Mouse (Mus musculus): ENCODE measurements around the gene Srcin1. TPM values are rescaled to one million over a fixed set of nuclear protein-coding genes. Genes with fewer than 3 reads are reported as not detected.

Gene Srcin1
- polyA plus RNA-seq, 1 experiment from 2014 or later, result 0.55 TPM

- no peaks in the 10 kb centered on the region for H3K9me3 ChIP-seq (replicated peaks; ENCODE audit: control insufficient read depth, low read length)
- no peaks in the 10 kb centered on the region for H3K36me3 ChIP-seq (replicated peaks; ENCODE audit: control insufficient read depth, insufficient read depth, low read depth, low read length)
- H3K4me1 ChIP-seq (ENCODE audit: control insufficient read depth, insufficient read depth, low read length), result peaks cover 9% of the 10 kb centered on the region
- H3K9ac ChIP-seq (replicated peaks; ENCODE audit: low read length), result peak overlapping the region; percentile 47
- WGBS, result 0% methylated on average over 38 of the region's 73 CpGs
- H3K4me2 ChIP-seq (ENCODE audit: low read depth, low read length), result peak overlapping the region; percentile 98
- H3K4me3 ChIP-seq (ENCODE audit: low read depth, low read length), result peak overlapping the region; percentile 53
- no peak overlapping the region for H3K27ac ChIP-seq (replicated peaks; ENCODE audit: low read depth, low read length)
- H3K27me3 ChIP-seq (ENCODE audit: control insufficient read depth, insufficient read depth, low read length), result peaks cover 43% of the 10 kb centered on the region
- DNase-seq (ENCODE audit: low spot score) (peak; percentile 82), ATAC-seq (replicated peaks; ENCODE audit: insufficient number of reproducible peaks, low FRiP score, low TSS enrichment, low read depth) (peak; percentile 55; the same call in 1 of the 2 replicates)
Observed at GRCm38 (mm10) chr11:97546804-97547411, 29.1 kb downstream of the Srcin1 start.

GRCm38 (mm10) chr11:97545808-97546560 is 30.0 kb downstream of the Srcin1 start:
- DNase-seq (ENCODE audit: low spot score), result no peak
- WGBS, result 3% methylated on average over 26 of the region's 26 CpGs
- H3K9me3 ChIP-seq (replicated peaks; ENCODE audit: control insufficient read depth, low read length), result no peaks in the 10 kb centered on the region
- no peaks in the 10 kb centered on the region for H3K36me3 ChIP-seq (replicated peaks; ENCODE audit: control insufficient read depth, insufficient read depth, low read depth, low read length)
- peak overlapping the region; percentile 98 for H3K4me2 ChIP-seq (ENCODE audit: low read depth, low read length)
- no peak overlapping the region for H3K27ac ChIP-seq (replicated peaks; ENCODE audit: low read depth, low read length)
- H3K4me1 ChIP-seq (ENCODE audit: control insufficient read depth, insufficient read depth, low read length), result peaks cover 3% of the 10 kb centered on the region
- H3K27me3 ChIP-seq (ENCODE audit: control insufficient read depth, insufficient read depth, low read length), result peaks cover 34% of the 10 kb centered on the region
- peak overlapping the region; percentile 53 for H3K4me3 ChIP-seq (ENCODE audit: low read depth, low read length)
- no peak for ATAC-seq (replicated peaks; ENCODE audit: insufficient number of reproducible peaks, low FRiP score, low TSS enrichment, low read depth)
- H3K9ac ChIP-seq (replicated peaks; ENCODE audit: low read length), result no peak overlapping the region

GRCm38 (mm10) chr11:97543883-97544282 is 32.1 kb downstream of the Srcin1 start:
- H3K27me3 ChIP-seq (ENCODE audit: control insufficient read depth, insufficient read depth, low read length), result peaks cover 21% of the 10 kb centered on the region
- H3K27ac ChIP-seq (replicated peaks; ENCODE audit: low read depth, low read length), result no peak overlapping the region
- H3K9me3 ChIP-seq (replicated peaks; ENCODE audit: control insufficient read depth, low read length), result no peaks in the 10 kb centered on the region
- H3K9ac ChIP-seq (replicated peaks; ENCODE audit: low read length), result no peak overlapping the region
- H3K4me2 ChIP-seq (ENCODE audit: low read depth, low read length), result no peak overlapping the region
- H3K36me3 ChIP-seq (replicated peaks; ENCODE audit: control insufficient read depth, insufficient read depth, low read depth, low read length), result no peaks in the 10 kb centered on the region
- ATAC-seq (replicated peaks; ENCODE audit: insufficient number of reproducible peaks, low FRiP score, low TSS enrichment, low read depth), result no peak
- DNase-seq (ENCODE audit: low spot score), result no peak
- H3K4me1 ChIP-seq (ENCODE audit: control insufficient read depth, insufficient read depth, low read length), result peaks cover 3% of the 10 kb centered on the region
- no peak overlapping the region for H3K4me3 ChIP-seq (ENCODE audit: low read depth, low read length)
- 84% methylated on average over 9 of the region's 9 CpGs for WGBS

- ATAC-seq (replicated peaks; ENCODE audit: insufficient number of reproducible peaks, low FRiP score, low TSS enrichment, low read depth) (no peak), DNase-seq (ENCODE audit: low spot score) (no peak)
- no peaks in the 10 kb centered on the region for H3K9me3 ChIP-seq (replicated peaks; ENCODE audit: control insufficient read depth, low read length)
- peaks cover 3% of the 10 kb centered on the region for H3K4me1 ChIP-seq (ENCODE audit: control insufficient read depth, insufficient read depth, low read length)
- no peak overlapping the region for H3K4me3 ChIP-seq (ENCODE audit: low read depth, low read length)
- H3K27ac ChIP-seq (replicated peaks; ENCODE audit: low read depth, low read length), result no peak overlapping the region
- no peaks in the 10 kb centered on the region for H3K36me3 ChIP-seq (replicated peaks; ENCODE audit: control insufficient read depth, insufficient read depth, low read depth, low read length)
- 58% methylated on average over 12 of the region's 12 CpGs for WGBS
- H3K27me3 ChIP-seq (ENCODE audit: control insufficient read depth, insufficient read depth, low read length), result peaks cover 17% of the 10 kb centered on the region
- no peak overlapping the region for H3K9ac ChIP-seq (replicated peaks; ENCODE audit: low read length)
- H3K4me2 ChIP-seq (ENCODE audit: low read depth, low read length), result no peak overlapping the region
Observed at GRCm38 (mm10) chr11:97543181-97543733, 32.7 kb downstream of the Srcin1 start.

- DNase-seq (ENCODE audit: low spot score) (no peak), ATAC-seq (replicated peaks; ENCODE audit: insufficient number of reproducible peaks, low FRiP score, low TSS enrichment, low read depth) (no peak)
- no peaks in the 10 kb centered on the region for H3K9me3 ChIP-seq (replicated peaks; ENCODE audit: control insufficient read depth, low read length)
- no peak overlapping the region for H3K9ac ChIP-seq (replicated peaks; ENCODE audit: low read length)
- H3K36me3 ChIP-seq (replicated peaks; ENCODE audit: control insufficient read depth, insufficient read depth, low read depth, low read length), result no peaks in the 10 kb centered on the region
- no peak overlapping the region for H3K4me3 ChIP-seq (ENCODE audit: low read depth, low read length)
- 65% methylated on average over 22 of the region's 22 CpGs for WGBS
- H3K27ac ChIP-seq (replicated peaks; ENCODE audit: low read depth, low read length), result no peak overlapping the region
- no peak overlapping the region for H3K4me2 ChIP-seq (ENCODE audit: low read depth, low read length)
- peaks cover 3% of the 10 kb centered on the region for H3K4me1 ChIP-seq (ENCODE audit: control insufficient read depth, insufficient read depth, low read length)
- peaks cover 16% of the 10 kb centered on the region for H3K27me3 ChIP-seq (ENCODE audit: control insufficient read depth, insufficient read depth, low read length)
Observed at GRCm38 (mm10) chr11:97542171-97543150, 33.5 kb downstream of the Srcin1 start.

- H3K27ac ChIP-seq (replicated peaks; ENCODE audit: low read depth, low read length), result no peak overlapping the region
- DNase-seq (ENCODE audit: low spot score) (peak; percentile 43), ATAC-seq (replicated peaks; ENCODE audit: insufficient number of reproducible peaks, low FRiP score, low TSS enrichment, low read depth) (no peak)
- no peak overlapping the region for H3K4me2 ChIP-seq (ENCODE audit: low read depth, low read length)
- 57% methylated on average over 3 of the region's 3 CpGs for whole genome bisulfite sequencing
- H3K4me3 ChIP-seq (ENCODE audit: low read depth, low read length), result no peak overlapping the region
- H3K9ac ChIP-seq (replicated peaks; ENCODE audit: low read length), result no peak overlapping the region
- H3K36me3 ChIP-seq (replicated peaks; ENCODE audit: control insufficient read depth, insufficient read depth, low read depth, low read length), result no peaks in the 10 kb centered on the region
- peaks cover 5% of the 10 kb centered on the region for H3K4me1 ChIP-seq (ENCODE audit: control insufficient read depth, insufficient read depth, low read length)
- peaks cover 30% of the 10 kb centered on the region for H3K27me3 ChIP-seq (ENCODE audit: control insufficient read depth, insufficient read depth, low read length)
- no peaks in the 10 kb centered on the region for H3K9me3 ChIP-seq (replicated peaks; ENCODE audit: control insufficient read depth, low read length)
Observed at GRCm38 (mm10) chr11:97540604-97541003, 35.4 kb downstream of the Srcin1 start.

GRCm38 (mm10) chr11:97540136-97540535 is 35.9 kb downstream of the Srcin1 start:
- Histone ChIP-seq H3K4me1 (ENCODE audit: control insufficient read depth, insufficient read depth, low read length) (peaks cover 5% of the 10 kb centered on the region), H3K4me3 (ENCODE audit: low read depth, low read length) (no peak overlapping the region), H3K27ac (replicated peaks; ENCODE audit: low read depth, low read length) (no peak overlapping the region), H3K36me3 (replicated peaks; ENCODE audit: control insufficient read depth, insufficient read depth, low read depth, low read length) (no peaks in the 10 kb centered on the region), H3K27me3 (ENCODE audit: control insufficient read depth, insufficient read depth, low read length) (peaks cover 33% of the 10 kb centered on the region), H3K9ac (replicated peaks; ENCODE audit: low read length) (no peak overlapping the region), H3K4me2 (ENCODE audit: low read depth, low read length) (no peak overlapping the region), H3K9me3 (replicated peaks; ENCODE audit: control insufficient read depth, low read length) (no peaks in the 10 kb centered on the region)
- 73% methylated on average over 3 of the region's 3 CpGs for WGBS
- no peak for ATAC-seq (replicated peaks; ENCODE audit: insufficient number of reproducible peaks, low FRiP score, low TSS enrichment, low read depth)
- DNase-seq (ENCODE audit: low spot score), result no peak

Data from embryonic facial prominence, embryonic 11.5 days (tissue).